Mouse (Mus musculus) heart, embryonic 16.5 days (tissue): Measurements from ENCODE around the gene Tmem255b. TPM values are rescaled to one million over a fixed set of nuclear protein-coding genes. Genes with fewer than 3 reads are reported as not detected.

ENCODE experiments used
- polyA plus RNA-seq: library from polyadenylated mRNA; unstranded; fragments of >200 nt; fragmentation: Nextera tagmentation; extraction: Ambion mirVana; gene quantifications from 2 replicates; pipeline ENCODE4 v1.2.1, GENCODE M21; 2015

Tmem255b gene
- polyA plus RNA-seq, 1 experiment from 2014 or later, result 3.1 TPM

Other genes with a start within 250 kb of the Tmem255b start
- gene Grtp1, start 234.6 kb upstream of the Tmem255b start, polyA plus RNA-seq, result 11.0 and 12.2 TPM in 2 replicates
- 250 and 252 TPM in 2 replicates for gene Adprhl1, start 181.0 kb upstream of the Tmem255b start, polyA plus RNA-seq
- 32.2 and 32.6 TPM in 2 replicates for gene Dcun1d2, start 147.1 kb upstream of the Tmem255b start, polyA plus RNA-seq
- gene Tmco3, start 147.0 kb upstream of the Tmem255b start, polyA plus RNA-seq, result 32.1 and 35.0 TPM in 2 replicates
- gene Tfdp1, start 96.4 kb upstream of the Tmem255b start, polyA plus RNA-seq, result 79.6 and 93.6 TPM in 2 replicates
- not detected in 2 replicates for gene Atp4b, start 38.4 kb upstream of the Tmem255b start, polyA plus RNA-seq
- gene Grk1, start 30.1 kb upstream of the Tmem255b start, polyA plus RNA-seq, result 0.03 TPM in 1 of 2 replicates, not detected in the other
- gene Gas6, start 59.3 kb downstream of the Tmem255b start, polyA plus RNA-seq, result 268 and 275 TPM in 2 replicates
- not detected in 2 replicates for gene 1700029H14Rik, start 127.3 kb downstream of the Tmem255b start, polyA plus RNA-seq
- gene Rasa3, start 242.4 kb downstream of the Tmem255b start, polyA plus RNA-seq, result 26.9 and 27.4 TPM in 2 replicates